15 mouse cellular contexts compared by ENCODE assay signal in genomic region chr12:66640408-66640807, GRCm38 (mm10).
DNase-seq lines count a peak whose midpoint lies in the region; ATAC-seq and TF ChIP-seq lines count a peak whose summit lies in the region.
"Had no signal": no experiment of that assay in that cellular context is flagged by ENCODE, and none has a peak within 500 bp of the region (broad histone marks: within the 10 kb centered on the region; RNA-seq: fewer than 3 reads in every experiment).

No protein-coding gene starts in this region.

- H3K4me3 ChIP-seq in forebrain, embryonic 14.5 days (ENCODE audit: low read depth, low read length), result no peak overlapping the region
- no peak overlapping the region for H3K4me3 ChIP-seq in forebrain, embryonic 10.5 days
- no peak overlapping the region for H3K4me3 ChIP-seq in midbrain, postnatal 0 days (ENCODE audit: low read depth, low read length)
- no peak overlapping the region for H3K4me3 ChIP-seq in midbrain, embryonic 13.5 days (replicated peaks)
- H3K4me3 ChIP-seq: embryonic facial prominence, embryonic 13.5 days; heart, embryonic 12.5 days; neural tube, embryonic 12.5 days had no signal

- no peak overlapping the region for H3K4me2 ChIP-seq in forebrain, embryonic 14.5 days (ENCODE audit: low read length)
- H3K4me2 ChIP-seq in midbrain, postnatal 0 days (ENCODE audit: low read depth, low read length, poor library complexity, severe bottlenecking), result no peak overlapping the region
- no peak overlapping the region for H3K4me2 ChIP-seq in midbrain, embryonic 13.5 days (replicated peaks)
- H3K4me2 ChIP-seq: embryonic facial prominence, embryonic 13.5 days; heart, embryonic 12.5 days; neural tube, embryonic 12.5 days had no signal

- no peaks in the 10 kb centered on the region for H3K9me3 ChIP-seq in forebrain, embryonic 14.5 days (replicated peaks; ENCODE audit: control insufficient read depth, low read length)
- no peaks in the 10 kb centered on the region for H3K9me3 ChIP-seq in forebrain, embryonic 10.5 days
- no peaks in the 10 kb centered on the region for H3K9me3 ChIP-seq in midbrain, postnatal 0 days (ENCODE audit: low read length)
- no peaks in the 10 kb centered on the region for H3K9me3 ChIP-seq in midbrain, embryonic 13.5 days
- H3K9me3 ChIP-seq: embryonic facial prominence, embryonic 13.5 days; heart, embryonic 12.5 days; neural tube, embryonic 12.5 days had no signal

- H3K4me1 ChIP-seq in forebrain, embryonic 14.5 days (ENCODE audit: control insufficient read depth, insufficient read depth, low read length), result no peaks in the 10 kb centered on the region
- H3K4me1 ChIP-seq in forebrain, embryonic 10.5 days, result no peaks in the 10 kb centered on the region
- no peaks in the 10 kb centered on the region for H3K4me1 ChIP-seq in midbrain, postnatal 0 days (ENCODE audit: insufficient read depth, low read length)
- H3K4me1 ChIP-seq in midbrain, embryonic 13.5 days (replicated peaks), result peaks cover 5% of the 10 kb centered on the region; the same call in 1 of the 2 replicates
- H3K4me1 ChIP-seq: embryonic facial prominence, embryonic 13.5 days; heart, embryonic 12.5 days; neural tube, embryonic 12.5 days had no signal

- peak; percentile 26 for TF ChIP-seq CTCF in midbrain, postnatal 0 days (IDR thresholded peaks at IDR 0.05)

- no peak overlapping the region for H3K27ac ChIP-seq in forebrain, embryonic 14.5 days (ENCODE audit: low read depth, low read length)
- no peak overlapping the region for H3K27ac ChIP-seq in forebrain, embryonic 10.5 days
- H3K27ac ChIP-seq in midbrain, postnatal 0 days (ENCODE audit: low read depth, low read length), result no peak overlapping the region
- H3K27ac ChIP-seq in midbrain, embryonic 13.5 days, result no peak overlapping the region
- H3K27ac ChIP-seq: embryonic facial prominence, embryonic 13.5 days; neural tube, embryonic 12.5 days had no signal

- no peaks in the 10 kb centered on the region for H3K36me3 ChIP-seq in forebrain, embryonic 14.5 days (ENCODE audit: control insufficient read depth, insufficient read depth, low read length)
- H3K36me3 ChIP-seq in forebrain, embryonic 10.5 days (replicated peaks), result no peaks in the 10 kb centered on the region
- no peaks in the 10 kb centered on the region for H3K36me3 ChIP-seq in midbrain, postnatal 0 days (ENCODE audit: insufficient read depth, low read length)
- no peaks in the 10 kb centered on the region for H3K36me3 ChIP-seq in midbrain, embryonic 13.5 days
- H3K36me3 ChIP-seq: embryonic facial prominence, embryonic 13.5 days; heart, embryonic 12.5 days; neural tube, embryonic 12.5 days had no signal

- 22% methylated on average over 1 of the region's 1 CpGs for WGBS in forebrain, embryonic 14.5 days
- WGBS in forebrain, embryonic 10.5 days, result 67% methylated on average over 1 of the region's 1 CpGs
- 37% methylated on average over 1 of the region's 1 CpGs for WGBS in midbrain, postnatal 0 days
- 38% methylated on average over 1 of the region's 1 CpGs for WGBS in midbrain, embryonic 13.5 days

- ATAC-seq in forebrain, embryonic 14.5 days, result peak; percentile 85; the same call in 1 of the 2 replicates
- no peak for ATAC-seq in midbrain, postnatal 0 days (ENCODE audit: low FRiP score)
- ATAC-seq in midbrain, embryonic 13.5 days, result no peak
- ATAC-seq: inflammation-experienced regulatory T-cells, adult 6 months had no signal

- peak; percentile 73 for DNase-seq in forebrain, embryonic 14.5 days (ENCODE audit: low spot score)
- no peak for DNase-seq in forebrain, embryonic 10.5 days (ENCODE audit: extremely low spot score, low spot score)
- peak; percentile 64 for DNase-seq in midbrain, postnatal 0 days (ENCODE audit: low spot score)
- DNase-seq in cerebellum, postnatal 25 days, result peak; percentile 45 to 52
- peak; percentile 32 to 45 for DNase-seq in layer of hippocampus, postnatal 36 days
- no peak for DNase-seq in c-Kit-positive CD71-positive TER-119-positive erythroid progenitor cells, embryonic 14.5 days (ENCODE audit: low spot score)
- no peak for DNase-seq in ovary, postnatal 14 days (ENCODE audit: low spot score)
- DNase-seq: kidney, postnatal 25 days; lung, adult 18-20 months; thymus, postnatal 14 days had no signal

- H3K27me3 ChIP-seq in forebrain, embryonic 14.5 days (replicated peaks; ENCODE audit: control insufficient read depth, insufficient read depth, low read length), result no peaks in the 10 kb centered on the region
- no peaks in the 10 kb centered on the region for H3K27me3 ChIP-seq in forebrain, embryonic 10.5 days (ENCODE audit: poor library complexity, severe bottlenecking)
- H3K27me3 ChIP-seq in midbrain, postnatal 0 days (ENCODE audit: insufficient read depth, low read length), result no peaks in the 10 kb centered on the region
- no peaks in the 10 kb centered on the region for H3K27me3 ChIP-seq in midbrain, embryonic 13.5 days
- H3K27me3 ChIP-seq: embryonic facial prominence, embryonic 13.5 days; heart, embryonic 12.5 days; neural tube, embryonic 12.5 days had no signal

- H3K9ac ChIP-seq in forebrain, embryonic 14.5 days (ENCODE audit: low read length), result no peak overlapping the region
- no peak overlapping the region for H3K9ac ChIP-seq in midbrain, postnatal 0 days (replicated peaks; ENCODE audit: low read length, poor library complexity, severe bottlenecking)
- H3K9ac ChIP-seq in midbrain, embryonic 13.5 days (replicated peaks), result no peak overlapping the region
- H3K9ac ChIP-seq: embryonic facial prominence, embryonic 13.5 days; heart, embryonic 12.5 days; neural tube, embryonic 12.5 days had no signal

Comparison
In these comparisons a context has a peak if more than half of its experiments do, and no peak if none do; other contexts are left out.
1. DNase-seq: peak in forebrain, embryonic 14.5 days (single experiment), midbrain, postnatal 0 days (single experiment), cerebellum, postnatal 25 days (2 of 2) and layer of hippocampus, postnatal 36 days (2 of 2); none in forebrain, embryonic 10.5 days (single experiment), c-Kit-positive CD71-positive TER-119-positive erythroid progenitor cells, embryonic 14.5 days (single experiment) and ovary, postnatal 14 days (single experiment).